Mouse (Mus musculus): ENCODE measurements around the gene Use1.

- TF ChIP-seq CTCF (conservative IDR thresholded peaks at IDR 0.05; ENCODE audit: insufficient read depth, insufficient read length, low read depth, low read length) (no peak), POLR2A (IDR thresholded peaks at IDR 0.05; ENCODE audit: low read depth, low read length) (no peak)
These were observed 15.1 kb upstream of the Use1 start for GRCm38 (mm10) chr8:71351520-71351919.

Data from kidney, adult 2 months (tissue).